Mouse (Mus musculus) ES-Bruce4 (cell line): ENCODE measurements at regions not wholly inside any gene's neighbourhood (a gene's known extent, or its start where the extent isn't known, plus 50 kb on each side); places are given as distances from the start of the nearest gene placed in this dataset.

ENCODE experiments used
- CTCF ChIP-seq: IDR thresholded peaks from one replicate; pipeline ENCODE4 v1.8.1; 2011; ENCODE audit warnings: low read depth, low read length
- EP300 ChIP-seq: IDR thresholded peaks from 2 replicates; pipeline ENCODE4 v1.6.1; 2011; ENCODE audit warnings: low read depth, low read length; ENCODE audit not compliant: insufficient read depth
- POLR2A ChIP-seq: IDR thresholded peaks from one replicate; pipeline ENCODE4 v1.8.1; 2011; ENCODE audit warnings: low read length; ENCODE audit not compliant: insufficient read depth

GRCm38 (mm10) chr10:118049330-118049729, 92.3 kb upstream of the Mdm1 start:
- TF ChIP-seq CTCF, result no peak
- TF ChIP-seq EP300, result no peak
- no peak for TF ChIP-seq POLR2A
